Mouse (Mus musculus) layer of hippocampus, postnatal 14 days (tissue): ENCODE data around the gene Fezf2. TPM values are rescaled to one million over a fixed set of nuclear protein-coding genes. Genes with fewer than 3 reads are reported as not detected.
A peak's percentile ranks its signal among the peaks of the same experiment; 100 is the strongest.

Experiments used
- DNase-seq, 2 experiments: peaks; one replicate each; pipeline ENCODE4 v3.0.0; 2021 to 2022; ENCODE audit warnings: low spot score in 2 of 2, mixed read lengths in 1 of 2
- long read RNA-seq, 2 experiments: library from polyadenylated mRNA; stranded (forward); transcript quantifications; one replicate each; pipeline ENCODE4 v2.0.0; 2021
- total RNA-seq, 2 experiments: library from RNA; stranded (reverse); gene quantifications; 2 replicates each; pipeline ENCODE4 v1.2.3; 2021

Fezf2 gene
- 10 to 100 TPM; 27.2 to 33.8 TPM for total RNA-seq
- long read RNA-seq, experiment 1, transcript Fezf2-201 (5 exons, 2,188 nt): major isoform, 16 of 26 reads
- long read RNA-seq, experiment 1, partial matches to known transcripts: 4 of 26 reads
- long read RNA-seq, experiment 1, other reads (novel, unspliced or antisense): 5 of 26 reads
- long read RNA-seq, experiment 2, transcript Fezf2-201 (5 exons, 2,188 nt): major isoform, 21 of 35 reads
- long read RNA-seq, experiment 2, transcript Fezf2-203 (4 exons, 2,429 nt): minor isoform, 6 of 35 reads
- long read RNA-seq, experiment 2, partial matches to known transcripts: 7 of 35 reads
- long read RNA-seq, experiment 2, other reads (novel, unspliced or antisense): 1 of 35 reads

- DNase-seq: no peak
Observed at GRCm38 (mm10) chr14:12348089-12348488, at the start of gene Fezf2. Fezf2 (minus strand) TSS chr14:12348189.

GRCm38 (mm10) chr14:12397561-12397960 is 49.6 kb upstream of the Fezf2 start:
- DNase-seq: no peak

DNA sequence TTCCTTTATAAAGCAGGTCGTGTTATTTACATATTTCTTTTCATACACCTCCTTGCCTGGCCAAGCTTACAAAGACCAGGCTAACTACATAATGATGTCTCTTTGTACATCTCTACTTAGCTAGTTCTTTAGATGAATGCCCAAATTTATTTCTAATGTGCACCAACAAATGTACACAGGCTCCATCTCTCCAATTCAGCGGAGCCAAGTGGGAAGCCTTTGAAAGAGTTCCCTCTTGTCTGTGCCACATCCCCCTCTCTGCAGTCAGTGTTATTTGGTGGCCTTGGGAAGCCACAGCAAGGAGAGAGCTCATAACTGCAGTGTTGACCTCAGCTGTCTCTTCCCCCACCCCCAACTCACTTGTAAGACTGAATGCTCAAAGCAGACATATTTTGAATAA is 46.3 kb upstream of the Fezf2 start:
- no peak for DNase-seq

GRCm38 (mm10) chr14:12393271-12393861 is 45.4 kb upstream of the Fezf2 start:
- DNase-seq: peak in 1 of 2 experiments; percentile 83

- DNase-seq: no peak
Observed at GRCm38 (mm10) chr14:12391167-12391566, 43.2 kb upstream of the Fezf2 start.

DNA sequence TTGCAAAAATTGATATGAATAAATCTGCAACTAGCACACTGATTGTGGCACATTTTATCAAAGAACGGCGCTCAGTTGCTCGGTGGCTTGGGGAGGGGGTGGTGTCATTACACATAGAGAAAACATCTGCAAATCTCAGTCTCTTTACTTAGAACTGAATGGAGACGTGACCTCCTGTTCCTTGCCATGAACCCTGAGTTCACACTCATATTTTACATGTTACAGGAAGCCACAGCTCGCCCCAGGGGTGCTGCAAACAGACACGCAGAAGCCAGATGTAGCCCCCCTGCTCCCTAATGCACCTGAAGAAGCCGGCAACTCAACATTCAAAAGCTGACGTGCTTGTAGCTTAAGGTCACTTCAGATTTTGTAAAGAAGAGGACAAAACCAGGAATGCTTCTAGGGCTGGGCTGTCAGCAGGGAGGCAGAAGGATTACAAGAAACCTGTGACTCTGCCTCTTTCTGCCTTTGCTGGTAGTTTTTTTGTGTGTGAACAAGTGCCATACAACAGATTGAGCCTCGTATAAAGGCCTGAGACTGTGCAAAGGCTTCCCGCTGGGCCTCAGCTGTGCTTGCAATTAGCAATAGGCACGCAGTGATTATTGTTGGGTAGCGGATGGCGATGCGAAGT is 40.9 kb upstream of the Fezf2 start:
- peak in 1 of 2 experiments; percentile 56 for DNase-seq

DNA sequence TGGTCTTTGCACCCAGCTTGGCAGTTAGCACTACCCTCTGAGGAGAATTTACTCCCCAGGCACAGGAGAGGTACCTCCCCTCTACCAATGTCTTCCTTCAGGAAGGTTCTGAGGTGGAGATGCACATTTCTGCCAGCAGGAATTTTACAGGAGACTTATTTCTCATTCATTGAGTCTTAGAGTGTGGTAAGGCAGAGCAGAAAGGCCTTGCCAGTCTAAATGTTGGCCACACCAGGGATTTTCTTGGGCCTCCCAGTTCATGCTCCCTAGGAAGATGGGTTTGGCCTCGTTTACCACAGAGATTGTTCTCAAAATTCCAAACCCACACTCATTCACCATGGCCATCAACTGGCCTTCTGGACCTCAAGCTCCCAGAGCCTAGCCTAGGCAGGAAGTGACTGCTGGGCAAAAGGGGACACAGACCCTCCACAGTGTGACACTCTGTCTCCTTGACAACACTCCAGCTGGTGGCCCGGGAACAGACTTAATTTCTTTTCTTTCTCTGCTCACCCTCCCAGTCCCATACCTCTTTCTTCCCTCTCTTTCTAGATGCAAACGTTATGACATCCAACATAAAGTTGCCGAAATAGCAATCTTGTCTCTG is 40.3 kb upstream of the Fezf2 start:
- no peak for DNase-seq

DNA sequence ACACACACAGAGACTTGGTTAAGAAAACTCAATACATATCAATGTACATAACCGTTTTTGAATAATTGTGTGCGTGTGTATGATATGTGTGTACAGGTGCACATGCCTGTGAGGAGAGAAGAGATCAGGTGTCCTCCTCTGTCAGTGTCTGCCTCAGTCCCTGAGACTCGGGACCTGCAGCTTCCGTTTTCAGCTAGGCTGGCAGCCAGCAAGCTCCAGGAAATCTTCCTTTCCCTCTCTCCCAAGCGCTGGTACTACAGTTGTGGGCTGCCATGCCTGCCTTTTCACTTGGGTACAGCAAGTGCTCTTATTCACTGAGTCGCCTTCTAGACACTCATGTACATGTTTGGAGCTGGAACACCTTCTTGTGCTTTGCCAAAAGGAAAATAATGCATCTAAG is 39.2 kb upstream of the Fezf2 start:
- DNase-seq: no peak

DNA sequence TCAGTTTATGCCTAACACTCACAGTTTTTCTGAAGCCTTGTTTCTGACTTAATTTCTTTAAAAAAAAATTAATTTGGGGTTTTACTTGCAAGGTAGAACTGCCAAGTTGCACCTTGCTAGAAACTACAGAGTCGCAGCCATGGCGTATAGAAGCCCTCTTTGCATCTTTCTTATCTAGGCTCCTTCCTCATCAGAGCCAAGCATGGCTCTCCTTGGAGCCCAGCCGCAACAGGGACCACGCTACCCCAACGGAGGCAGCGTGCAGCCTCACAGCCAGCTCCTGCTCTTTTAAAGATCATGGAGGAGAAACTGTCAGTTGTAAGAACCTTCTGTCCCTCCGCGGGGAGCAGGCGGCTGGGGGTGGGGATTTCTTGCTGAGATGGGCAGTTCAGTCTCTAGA is 29.9 kb upstream of the Fezf2 start:
- DNase-seq: no peak

DNA sequence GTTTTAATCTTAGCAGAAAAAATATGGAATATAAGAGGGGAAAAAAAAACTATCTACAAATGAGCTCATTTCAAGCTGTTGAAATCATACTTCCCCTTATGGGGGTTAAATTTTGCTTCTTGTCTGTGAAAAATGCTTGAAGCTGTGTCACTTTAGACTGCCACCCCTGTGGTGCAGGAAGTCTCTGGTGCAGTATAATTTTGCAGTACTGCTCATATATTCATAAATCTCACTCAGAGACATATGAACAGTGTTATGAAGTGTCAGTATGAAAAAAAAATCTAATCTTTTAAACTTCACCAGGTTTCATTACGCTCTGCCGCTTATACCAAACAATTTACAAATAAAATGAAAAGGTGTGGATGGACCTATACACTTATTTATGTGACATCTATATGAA is 29.3 kb upstream of the Fezf2 start:
- no peak for DNase-seq

- no peak for DNase-seq
Observed at GRCm38 (mm10) chr14:12375451-12375850, 27.5 kb upstream of the Fezf2 start.

- DNase-seq: no peak
Observed at GRCm38 (mm10) chr14:12350271-12350916, 2.4 kb upstream of the Fezf2 start.

GRCm38 (mm10) chr14:12349334-12350090 is 1.5 kb upstream of the Fezf2 start:
- no peak for DNase-seq

DNA sequence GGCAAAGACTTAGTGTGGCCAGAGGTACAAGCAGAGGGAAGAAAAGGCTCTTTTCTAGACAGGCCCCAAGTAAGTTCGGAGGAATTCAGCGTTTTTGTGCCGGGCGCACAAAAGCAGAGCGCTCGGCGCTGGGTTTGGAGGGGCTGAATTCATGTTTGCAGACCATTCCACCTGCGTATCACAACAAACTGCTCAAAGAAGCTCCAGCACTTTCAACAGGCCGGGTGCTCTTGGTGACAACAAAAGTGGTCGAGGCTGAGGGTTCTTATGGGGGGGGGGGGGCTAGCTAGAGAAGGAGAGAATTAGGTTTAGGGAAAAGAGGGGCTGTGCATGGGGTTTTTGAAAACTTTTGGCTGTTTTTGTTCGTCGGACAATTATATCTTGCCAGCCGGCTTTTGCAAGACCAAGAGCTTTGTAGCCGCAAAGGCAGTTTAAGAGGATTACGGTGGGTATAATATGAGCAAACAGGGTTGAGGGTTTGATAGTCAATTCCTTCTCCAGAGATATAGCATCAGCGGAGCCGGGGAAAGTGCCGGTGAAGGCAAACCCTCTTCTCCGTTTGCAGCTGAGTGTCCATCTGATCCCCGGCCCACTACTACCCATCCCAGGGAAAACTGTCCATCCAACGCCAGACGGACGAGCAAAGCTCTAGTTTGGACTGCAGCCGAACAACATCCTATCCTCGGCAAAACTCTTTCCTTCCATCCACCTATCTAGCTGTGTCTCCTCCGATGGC is 956 bp downstream of the Fezf2 start:
- DNase-seq: peak in 1 of 2 experiments; percentile 34

- DNase-seq: peak; percentile 50 to 56
Observed at GRCm38 (mm10) chr14:12346011-12346864, 1.8 kb downstream of the Fezf2 start.

DNA sequence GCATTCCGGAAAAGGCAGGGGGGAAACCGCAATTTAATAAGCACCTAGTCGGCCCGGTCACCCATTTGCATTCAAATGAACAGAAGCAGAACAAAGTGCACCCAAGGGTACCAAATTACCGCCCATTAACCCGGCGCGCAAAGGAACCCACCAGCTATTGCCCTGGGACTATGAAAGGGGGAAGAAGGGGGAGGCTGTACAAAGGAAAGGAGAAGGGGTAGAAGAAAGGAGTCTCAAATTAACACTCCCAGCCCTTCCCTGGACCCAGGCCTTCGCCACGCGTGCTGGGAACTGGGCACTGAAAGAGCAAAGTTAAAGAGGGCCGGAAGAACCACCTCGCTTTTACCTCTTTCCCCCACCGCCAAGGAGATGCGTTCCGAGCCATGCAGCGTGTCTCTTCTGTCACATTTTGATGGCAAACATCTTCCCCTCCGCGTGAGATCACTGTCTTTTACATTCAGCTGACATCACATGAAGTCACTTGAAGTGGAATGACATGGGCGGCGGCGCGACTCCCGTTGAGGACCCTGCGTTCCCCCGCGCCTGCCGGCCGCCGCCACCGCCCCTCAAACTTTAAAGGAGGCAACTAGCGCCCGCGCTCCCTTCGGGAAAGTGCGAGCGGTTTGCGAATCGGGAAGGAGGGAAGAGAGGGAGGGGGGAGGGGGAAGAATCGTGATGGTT is 2.6 kb downstream of the Fezf2 start:
- peak in 1 of 2 experiments; percentile 52 for DNase-seq

GRCm38 (mm10) chr14:12344746-12345240 is 3.2 kb downstream of the Fezf2 start:
- peak; percentile 53 to 60 for DNase-seq

GRCm38 (mm10) chr14:12344061-12344745 is 3.8 kb downstream of the Fezf2 start:
- DNase-seq: peak in 1 of 2 experiments; percentile 54
